Mouse (Mus musculus): ENCODE measurements around the gene Tfap4. TPM values are rescaled to one million over a fixed set of nuclear protein-coding genes. Genes with fewer than 3 reads are reported as not detected.

Tfap4 gene
- polyA plus RNA-seq, 1 experiment, result 46.2 TPM

DNA sequence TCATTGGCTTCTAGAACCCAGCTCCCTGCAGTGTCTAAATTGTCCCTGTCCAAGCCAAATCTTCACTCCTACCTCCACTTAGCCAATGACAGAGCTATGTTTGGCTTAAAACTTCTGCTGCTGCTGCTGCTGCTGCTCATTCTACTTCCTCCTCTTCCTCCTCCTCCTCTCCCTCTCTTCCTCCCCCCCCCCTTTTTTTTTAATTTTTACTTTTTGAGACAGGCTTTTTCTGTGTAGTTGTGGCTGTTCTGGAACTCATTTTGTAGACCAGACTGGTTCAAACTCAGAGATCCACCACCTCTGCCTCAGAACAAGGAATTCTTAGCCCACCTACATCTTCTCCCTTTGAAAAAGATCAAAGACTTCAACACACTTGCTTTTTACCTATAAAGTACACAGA, 57.1 kb downstream of the Tfap4 start:
- Histone ChIP-seq H3K9me3 (no peaks in the 10 kb centered on the region), H3K4me3 (replicated peaks) (no peak overlapping the region), H3K4me1 (peaks cover 53% of the 10 kb centered on the region), H3K36me3 (replicated peaks; ENCODE audit: low read length) (no peaks in the 10 kb centered on the region), H3K27me3 (replicated peaks) (no peaks in the 10 kb centered on the region)
- TF ChIP-seq FLI1 (IDR thresholded peaks at IDR 0.05; ENCODE audit: low read length) (no peak), GATA1 (IDR thresholded peaks at IDR 0.05; ENCODE audit: borderline replicate concordance, low read length) (no peak)

DNA sequence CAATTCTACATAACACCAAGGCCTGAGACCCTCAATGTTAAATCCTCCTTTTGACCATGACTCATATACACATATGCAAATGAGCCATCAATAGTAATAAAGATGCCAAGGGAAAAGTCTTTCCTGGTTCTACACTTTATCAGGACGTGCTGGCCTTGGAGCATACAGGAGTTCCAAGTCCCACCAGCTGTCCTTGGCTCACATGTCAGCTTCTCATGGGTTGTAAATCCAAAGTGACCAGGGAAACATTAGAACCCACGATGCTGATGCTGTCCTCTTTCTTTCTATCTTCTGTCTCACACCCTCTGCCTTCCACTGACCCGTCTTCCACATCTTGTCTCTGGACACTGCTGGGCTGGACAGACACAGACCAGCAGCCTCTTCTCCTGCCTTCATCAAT, 58.0 kb downstream of the Tfap4 start:
- peaks cover 58% of the 10 kb centered on the region for H3K4me1 ChIP-seq
- H3K9me3 ChIP-seq, result no peaks in the 10 kb centered on the region
- TF ChIP-seq FLI1 (IDR thresholded peaks at IDR 0.05; ENCODE audit: low read length), result no peak
- no peak for TF ChIP-seq GATA1 (IDR thresholded peaks at IDR 0.05; ENCODE audit: borderline replicate concordance, low read length)
- no peak overlapping the region for H3K4me3 ChIP-seq (replicated peaks)
- H3K36me3 ChIP-seq (replicated peaks; ENCODE audit: low read length), result no peaks in the 10 kb centered on the region
- peaks cover 6% of the 10 kb centered on the region for H3K27me3 ChIP-seq (replicated peaks)

DNA sequence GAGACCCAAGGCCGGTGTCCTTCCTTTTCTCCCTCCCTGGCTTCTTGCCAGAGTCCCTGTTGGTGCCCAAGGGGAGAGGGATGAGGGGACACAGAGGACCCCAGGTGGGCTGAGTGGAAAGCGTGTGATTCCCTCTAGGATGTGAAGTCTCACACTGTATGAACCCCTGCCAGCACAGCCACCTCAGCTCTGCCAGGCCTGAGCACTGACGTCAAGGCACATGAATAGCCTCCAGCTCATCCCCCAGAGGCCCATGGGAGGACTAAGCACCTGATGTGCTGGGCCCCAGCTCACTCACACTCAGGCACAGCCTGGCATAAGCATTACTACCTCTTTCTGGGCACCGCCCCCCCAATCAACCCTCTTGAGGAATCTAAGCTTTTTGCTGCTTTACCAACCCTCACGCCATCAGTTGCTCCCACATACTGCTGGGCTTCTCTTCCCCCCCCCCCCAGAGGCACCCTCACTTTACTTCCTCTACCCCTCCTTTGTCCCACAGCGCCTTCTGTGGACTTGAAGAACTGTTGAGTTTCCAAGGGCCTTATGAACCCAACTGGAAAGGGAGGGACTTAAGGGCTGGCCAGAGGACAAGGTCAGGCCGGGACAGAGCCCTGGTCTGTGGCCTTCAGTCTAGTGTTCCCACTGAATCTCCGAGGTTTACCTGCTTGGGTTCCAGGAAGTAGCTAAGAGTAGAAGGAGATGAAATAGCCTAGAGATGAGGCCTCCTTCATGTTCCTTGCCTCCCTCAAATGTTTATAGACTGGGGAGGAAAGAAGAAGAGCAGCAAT, 58.9 kb downstream of the Tfap4 start:
- no peaks in the 10 kb centered on the region for H3K9me3 ChIP-seq
- no peaks in the 10 kb centered on the region for H3K36me3 ChIP-seq (replicated peaks; ENCODE audit: low read length)
- H3K27me3 ChIP-seq (replicated peaks), result peaks cover 10% of the 10 kb centered on the region
- H3K4me3 ChIP-seq (replicated peaks), result no peak overlapping the region
- peaks cover 60% of the 10 kb centered on the region for H3K4me1 ChIP-seq
- TF ChIP-seq GATA1 (IDR thresholded peaks at IDR 0.05; ENCODE audit: borderline replicate concordance, low read length), result no peak
- no peak for TF ChIP-seq FLI1 (IDR thresholded peaks at IDR 0.05; ENCODE audit: low read length)

DNA sequence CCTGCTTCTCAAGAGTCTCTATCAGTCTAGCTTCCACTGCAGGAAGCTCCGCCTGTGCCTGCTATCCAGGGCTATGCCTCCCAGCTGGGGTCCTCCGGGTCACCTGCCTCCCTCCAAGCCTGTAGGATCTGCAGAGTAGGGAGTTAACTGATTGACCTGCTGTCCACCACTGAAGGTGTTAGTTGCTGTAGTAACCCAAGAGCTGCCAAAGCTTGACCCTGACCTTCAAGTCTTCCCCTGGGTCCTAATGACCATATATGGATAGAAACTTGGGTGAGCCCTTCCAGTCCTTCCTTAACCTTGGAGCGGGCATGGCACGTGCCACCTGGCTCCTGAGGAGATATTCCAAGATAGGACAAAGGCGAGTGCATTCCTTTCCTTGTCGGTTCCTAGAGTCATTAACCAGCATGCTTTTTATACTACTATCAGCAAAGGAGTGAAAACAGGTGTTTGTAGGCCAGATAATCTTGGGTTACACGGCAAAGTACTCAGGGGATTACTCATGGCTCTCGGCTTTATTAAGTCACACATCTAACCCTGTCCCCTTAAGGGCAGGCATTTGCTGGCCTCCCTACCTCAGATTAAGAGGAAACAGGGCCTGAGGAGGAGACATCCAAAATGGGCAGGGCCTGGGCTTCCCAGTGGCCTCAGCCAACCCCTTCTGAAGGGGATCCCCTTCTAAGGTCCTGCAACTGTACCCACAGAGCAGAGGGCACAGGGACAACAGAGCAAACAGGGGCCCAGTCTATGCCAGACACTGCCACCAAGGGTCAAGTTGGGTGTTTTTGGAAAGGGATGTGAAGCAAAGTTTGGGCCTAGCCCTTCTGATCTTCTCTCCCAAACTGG, 61.7 kb downstream of the Tfap4 start:
- no peak overlapping the region for H3K4me3 ChIP-seq (replicated peaks)
- peaks cover 13% of the 10 kb centered on the region for H3K27me3 ChIP-seq (replicated peaks)
- peaks cover 62% of the 10 kb centered on the region for H3K4me1 ChIP-seq
- H3K9me3 ChIP-seq, result no peaks in the 10 kb centered on the region
- TF ChIP-seq GATA1 (IDR thresholded peaks at IDR 0.05; ENCODE audit: borderline replicate concordance, low read length) (no peak), FLI1 (IDR thresholded peaks at IDR 0.05; ENCODE audit: low read length) (no peak)
- no peaks in the 10 kb centered on the region for H3K36me3 ChIP-seq (replicated peaks; ENCODE audit: low read length)

DNA sequence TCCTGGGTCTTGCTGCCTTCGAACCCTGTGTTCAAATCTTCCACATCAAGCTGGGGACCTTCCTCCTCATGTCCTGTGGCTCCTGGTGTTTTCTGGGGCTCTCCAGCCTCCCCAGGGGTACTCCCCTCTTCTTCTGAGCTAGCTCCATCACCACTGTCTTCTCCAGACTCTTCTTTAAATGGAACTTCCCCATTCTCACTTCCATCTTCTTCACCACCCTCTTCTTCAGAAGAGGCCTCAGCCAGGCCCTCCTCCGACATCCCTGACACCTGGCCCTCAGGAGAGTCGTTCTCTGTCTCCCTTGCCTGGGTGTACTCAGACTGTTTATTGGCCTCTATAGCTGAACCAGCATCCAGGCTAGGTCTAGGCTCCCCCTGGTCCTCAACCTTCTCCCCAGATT, 63.2 kb downstream of the Tfap4 start:
- Histone ChIP-seq H3K4me3 (replicated peaks) (no peak overlapping the region), H3K27me3 (replicated peaks) (peaks cover 13% of the 10 kb centered on the region), H3K4me1 (peaks cover 50% of the 10 kb centered on the region), H3K36me3 (replicated peaks; ENCODE audit: low read length) (peaks cover 5% of the 10 kb centered on the region), H3K9me3 (no peaks in the 10 kb centered on the region)
- TF ChIP-seq GATA1 (IDR thresholded peaks at IDR 0.05; ENCODE audit: borderline replicate concordance, low read length), result no peak
- no peak for TF ChIP-seq FLI1 (IDR thresholded peaks at IDR 0.05; ENCODE audit: low read length)

DNA sequence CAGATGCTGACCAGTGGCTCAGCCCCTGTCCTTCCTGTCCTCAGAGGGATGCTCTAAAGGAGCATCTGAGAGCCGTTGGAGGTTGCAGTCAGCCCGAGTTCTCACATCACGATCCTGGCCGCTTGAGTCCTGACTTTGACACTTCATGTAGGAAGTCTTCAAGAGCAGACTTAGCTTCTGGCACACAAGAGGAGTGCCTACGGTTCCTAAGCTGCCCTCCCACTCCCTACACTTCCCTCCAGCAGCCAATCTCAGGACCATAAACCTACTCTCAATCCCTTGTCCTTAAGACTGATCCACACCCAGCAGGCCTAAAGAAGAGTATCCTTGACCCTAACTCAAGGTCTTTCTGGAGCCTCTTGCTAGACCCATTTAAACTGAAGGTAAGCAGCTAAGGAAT, 63.8 kb downstream of the Tfap4 start:
- peaks cover 5% of the 10 kb centered on the region for H3K36me3 ChIP-seq (replicated peaks; ENCODE audit: low read length)
- H3K9me3 ChIP-seq, result no peaks in the 10 kb centered on the region
- H3K27me3 ChIP-seq (replicated peaks), result peaks cover 13% of the 10 kb centered on the region
- H3K4me3 ChIP-seq (replicated peaks), result no peak overlapping the region
- peaks cover 46% of the 10 kb centered on the region for H3K4me1 ChIP-seq
- TF ChIP-seq FLI1 (IDR thresholded peaks at IDR 0.05; ENCODE audit: low read length), result no peak
- TF ChIP-seq GATA1 (IDR thresholded peaks at IDR 0.05; ENCODE audit: borderline replicate concordance, low read length), result no peak

Other genes with a start within 250 kb of the Tfap4 start
- 1.9 and 3.5 TPM in 2 replicates for gene Adcy9, start 139.4 kb downstream of the Tfap4 start, polyA plus RNA-seq (2012; ENCODE audit: insufficient read depth, low replicate concordance)
- gene Srl, start 18.0 kb downstream of the Tfap4 start, polyA plus RNA-seq (2012; ENCODE audit: insufficient read depth, low replicate concordance), result 0.03 TPM in 1 of 2 replicates, not detected in the other
- gene Glis2, start 34.9 kb upstream of the Tfap4 start, polyA plus RNA-seq (2012; ENCODE audit: insufficient read depth, low replicate concordance), result 0.62 and 2.0 TPM in 2 replicates
- gene Pam16, start 65.1 kb upstream of the Tfap4 start, polyA plus RNA-seq (2012; ENCODE audit: insufficient read depth, low replicate concordance), result 137 and 230 TPM in 2 replicates
- gene Vasn, start 80.1 kb upstream of the Tfap4 start, polyA plus RNA-seq (2012; ENCODE audit: insufficient read depth, low replicate concordance), result 0.58 TPM in 1 of 2 replicates, not detected in the other
- 3.1 and 5.3 TPM in 2 replicates for gene Dnaja3, start 80.1 kb upstream of the Tfap4 start, polyA plus RNA-seq (2012; ENCODE audit: insufficient read depth, low replicate concordance)
- 62.1 and 104 TPM in 2 replicates for gene Coro7, start 119.9 kb upstream of the Tfap4 start, polyA plus RNA-seq (2012; ENCODE audit: insufficient read depth, low replicate concordance)
- 3.2 TPM in 1 of 2 replicates, not detected in the other for gene Nmral1, start 159.5 kb upstream of the Tfap4 start, polyA plus RNA-seq (2012; ENCODE audit: insufficient read depth, low replicate concordance)
- 4.3 and 14.6 TPM in 2 replicates for gene Hmox2, start 166.5 kb upstream of the Tfap4 start, polyA plus RNA-seq (2012; ENCODE audit: insufficient read depth, low replicate concordance)
- 9.0 and 22.4 TPM in 2 replicates for gene Cdip1, start 230.4 kb upstream of the Tfap4 start, polyA plus RNA-seq (2012; ENCODE audit: insufficient read depth, low replicate concordance)

All from megakaryocyte, embryonic 14.5 days (primary cell).